Mouse (Mus musculus): Measurements from ENCODE around the gene Clcnkb. TPM values are rescaled to one million over a fixed set of nuclear protein-coding genes. Genes with fewer than 3 reads are reported as not detected.

Clcnkb gene
- polyA plus RNA-seq, 1 experiment from 2014 or later = not detected

DNA sequence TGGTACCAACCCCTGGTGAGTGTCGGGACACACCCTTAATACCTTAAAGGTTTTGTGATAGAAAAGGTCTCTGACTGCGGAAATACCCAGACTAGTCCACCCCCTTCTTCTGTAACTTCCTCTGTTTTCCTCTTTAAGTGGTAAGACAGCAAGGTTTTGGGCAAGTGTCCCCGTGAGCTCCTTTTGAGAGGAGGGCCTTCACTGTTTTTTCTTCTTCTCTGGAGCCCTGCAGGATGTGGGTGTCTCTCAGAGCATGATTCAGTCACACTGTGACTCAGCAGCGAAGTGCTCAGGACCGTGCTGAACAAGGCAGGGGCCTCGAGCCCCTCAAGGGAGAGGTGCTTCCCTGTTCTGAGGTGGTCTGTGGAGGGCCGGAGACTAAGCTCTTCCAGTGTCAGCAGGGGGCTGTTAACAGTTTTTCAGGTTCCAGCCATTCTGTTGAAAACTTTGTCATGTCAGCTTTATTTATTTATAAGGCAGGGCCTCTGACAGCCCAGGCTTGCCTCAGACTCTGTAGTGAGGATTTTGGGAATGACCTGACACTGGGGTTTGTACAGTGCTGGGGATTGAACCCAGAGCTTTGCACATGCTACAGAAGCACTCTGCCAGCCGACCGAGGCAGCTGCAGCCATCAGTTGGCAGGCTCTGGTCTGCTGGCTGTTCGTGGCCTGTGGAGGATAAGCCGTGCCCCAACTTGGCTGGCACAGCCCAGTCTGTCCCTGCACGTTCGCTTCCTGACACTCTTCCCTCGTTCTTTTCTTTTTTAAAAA, 39.0 kb upstream of the Clcnkb start:
- Histone ChIP-seq H3K4me1 (replicated peaks) (peaks cover 24% of the 10 kb centered on the region), H3K36me3 (replicated peaks) (peaks cover 3% of the 10 kb centered on the region; the same call in 1 of the 2 replicates), H3K27me3 (no peaks in the 10 kb centered on the region), H3K27ac (replicated peaks) (0 out of 2 replicates have a peak overlapping the region, but pooled peaks have one; percentile 24), H3K4me3 (replicated peaks) (no peak overlapping the region), H3K4me2 (no peak overlapping the region), H3K9me3 (replicated peaks) (no peaks in the 10 kb centered on the region), H3K9ac (no peak overlapping the region)
- WGBS (ENCODE audit: insufficient replicate concordance) = 50% methylated on average over 14 of the region's 14 CpGs
- ATAC-seq (ENCODE audit: insufficient read depth) = 0 out of 2 replicates have a peak, but pooled peaks have one; percentile 18

DNA sequence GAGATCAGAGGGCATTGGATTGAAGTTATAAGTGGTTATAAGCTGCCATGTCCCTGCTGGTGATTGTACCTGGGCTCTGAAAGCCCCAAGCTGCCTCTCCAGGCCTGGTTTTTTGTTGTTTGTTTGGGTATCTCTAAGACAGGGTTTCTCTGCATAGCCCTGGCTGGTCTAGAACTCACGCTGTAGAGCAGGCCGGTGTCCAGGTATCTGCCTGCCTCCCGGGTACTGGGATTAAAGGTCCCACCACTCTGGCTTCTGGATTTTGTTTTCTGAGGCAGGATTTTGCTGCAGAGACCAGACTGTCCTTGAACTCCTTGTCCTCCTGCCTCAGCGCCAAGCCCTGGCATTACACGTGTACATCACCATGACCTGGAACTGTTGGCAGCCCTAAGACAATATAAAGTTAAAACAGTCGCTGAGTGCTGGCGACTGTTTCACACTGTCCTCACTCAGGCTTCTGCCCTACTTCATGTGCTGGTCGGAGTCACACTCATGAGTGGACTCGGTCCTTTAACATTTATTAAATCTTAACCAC, 36.2 kb upstream of the Clcnkb start:
- 75% methylated on average over 9 of the region's 9 CpGs for WGBS (ENCODE audit: insufficient replicate concordance)
- Histone ChIP-seq H3K4me1 (replicated peaks) (peaks cover 15% of the 10 kb centered on the region; the same call in 1 of the 2 replicates), H3K27me3 (no peaks in the 10 kb centered on the region), H3K36me3 (replicated peaks) (peaks cover 18% of the 10 kb centered on the region), H3K27ac (replicated peaks) (no peak overlapping the region), H3K9me3 (replicated peaks) (no peaks in the 10 kb centered on the region), H3K9ac (no peak overlapping the region), H3K4me3 (replicated peaks) (no peak overlapping the region), H3K4me2 (no peak overlapping the region)
- ATAC-seq (ENCODE audit: insufficient read depth) = no peak

DNA sequence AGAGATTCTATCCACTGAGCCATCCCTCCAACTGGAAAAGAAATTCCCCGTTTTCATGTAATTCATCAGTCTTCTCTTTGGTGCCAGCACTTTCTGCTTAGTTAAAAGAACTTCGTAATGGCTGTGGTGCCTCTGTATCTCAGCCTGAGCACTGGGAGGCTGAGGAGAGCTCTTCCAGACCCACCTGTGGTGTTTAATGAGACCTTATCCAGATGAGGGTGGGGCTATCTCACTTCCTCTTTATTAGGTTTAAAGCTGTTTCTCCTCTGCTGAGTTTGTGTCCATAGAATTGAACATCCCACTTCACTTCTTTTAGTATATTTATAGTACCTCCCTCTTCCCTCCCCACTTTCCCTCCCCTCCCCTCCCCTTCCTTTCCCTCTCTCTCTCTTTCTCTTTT, 35.4 kb upstream of the Clcnkb start:
- WGBS (ENCODE audit: insufficient replicate concordance) = 67% methylated on average over 2 of the region's 2 CpGs
- Histone ChIP-seq H3K4me1 (replicated peaks) (peaks cover 19% of the 10 kb centered on the region; the same call in 1 of the 2 replicates), H3K36me3 (replicated peaks) (peaks cover 18% of the 10 kb centered on the region), H3K4me2 (no peak overlapping the region), H3K9me3 (replicated peaks) (no peaks in the 10 kb centered on the region), H3K4me3 (replicated peaks) (no peak overlapping the region), H3K9ac (no peak overlapping the region), H3K27ac (replicated peaks) (no peak overlapping the region), H3K27me3 (no peaks in the 10 kb centered on the region)
- ATAC-seq (ENCODE audit: insufficient read depth) = no peak

DNA sequence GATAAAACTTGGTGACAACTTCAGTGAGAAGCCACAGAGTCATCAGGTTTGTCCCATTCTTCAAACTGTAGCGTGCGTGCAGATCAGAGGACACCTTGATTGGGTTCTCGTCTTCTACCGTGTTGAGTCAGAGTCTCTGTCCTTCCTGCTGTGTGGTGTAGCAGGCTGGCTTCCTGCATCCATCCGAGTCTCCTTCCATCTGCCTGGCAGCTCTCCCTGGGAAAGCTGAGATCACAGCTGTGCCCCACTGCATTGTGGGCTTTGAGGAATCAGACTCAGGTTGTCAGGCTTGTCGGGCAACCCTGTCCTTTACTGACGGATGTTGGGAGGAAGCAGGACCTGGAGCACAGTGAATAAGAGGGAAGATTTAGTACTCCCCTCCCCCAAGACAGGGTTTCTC, 30.4 kb upstream of the Clcnkb start:
- no peak for ATAC-seq (ENCODE audit: insufficient read depth)
- no peak overlapping the region for H3K9ac ChIP-seq
- H3K27me3 ChIP-seq = no peaks in the 10 kb centered on the region
- peaks cover 26% of the 10 kb centered on the region for H3K4me1 ChIP-seq (replicated peaks)
- H3K27ac ChIP-seq (replicated peaks) = no peak overlapping the region
- WGBS (ENCODE audit: insufficient replicate concordance) = 66% methylated on average over 7 of the region's 7 CpGs
- peaks cover 18% of the 10 kb centered on the region for H3K36me3 ChIP-seq (replicated peaks)
- no peak overlapping the region for H3K4me3 ChIP-seq (replicated peaks)
- no peaks in the 10 kb centered on the region for H3K9me3 ChIP-seq (replicated peaks)
- no peak overlapping the region for H3K4me2 ChIP-seq

DNA sequence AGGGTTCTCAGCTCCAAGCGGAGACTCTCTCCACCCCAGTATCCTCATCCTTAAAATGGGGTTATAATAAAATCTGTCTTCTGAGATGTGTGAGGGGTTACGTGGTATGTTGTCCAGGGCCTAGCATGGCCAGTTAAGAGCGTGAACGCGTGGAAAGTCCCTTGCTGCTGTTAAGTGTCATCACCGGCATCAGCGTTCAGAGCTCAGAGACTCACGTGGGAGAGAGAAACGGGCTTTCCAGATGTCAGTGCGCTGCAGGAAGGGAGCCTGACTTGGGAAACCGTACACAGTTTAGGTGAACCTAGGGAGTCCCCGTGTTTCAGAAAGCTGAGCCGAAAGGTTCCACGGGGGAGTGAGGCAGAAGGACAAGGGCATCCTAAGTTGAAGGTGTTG, 29.5 kb upstream of the Clcnkb start:
- H3K27me3 ChIP-seq = no peaks in the 10 kb centered on the region
- peaks cover 18% of the 10 kb centered on the region for H3K36me3 ChIP-seq (replicated peaks)
- no peak for ATAC-seq (ENCODE audit: insufficient read depth)
- no peak overlapping the region for H3K27ac ChIP-seq (replicated peaks)
- WGBS (ENCODE audit: insufficient replicate concordance) = 19% methylated on average over 14 of the region's 14 CpGs
- peak overlapping the region; percentile 92 for H3K9ac ChIP-seq
- H3K4me2 ChIP-seq = peak overlapping the region; percentile 90
- H3K4me1 ChIP-seq (replicated peaks) = peaks cover 26% of the 10 kb centered on the region
- H3K9me3 ChIP-seq (replicated peaks) = no peaks in the 10 kb centered on the region
- H3K4me3 ChIP-seq (replicated peaks) = peak overlapping the region; percentile 99

- ATAC-seq (ENCODE audit: insufficient read depth) = peak; percentile 88
- Histone ChIP-seq H3K4me2 (peak within 1 kb of the TSS; percentile 90), H3K27me3 (no peaks in the 10 kb centered on the region), H3K36me3 (replicated peaks) (peaks cover 18% of the 10 kb centered on the region), H3K9ac (peak within 1 kb of the TSS; percentile 92), H3K4me3 (replicated peaks) (peak within 1 kb of the TSS; percentile 99), H3K4me1 (replicated peaks) (peaks cover 26% of the 10 kb centered on the region), H3K27ac (replicated peaks) (peak within 1 kb of the TSS; percentile 76), H3K9me3 (replicated peaks) (no peaks in the 10 kb centered on the region)
- under 1% methylated on average over 89 of the region's 102 CpGs for WGBS (ENCODE audit: insufficient replicate concordance)
Observed at GRCm38 (mm10) chr4:141444451-141445327, 28.9 kb upstream of the Clcnkb start, which contains the start of gene Zbtb17. TSS of gene Zbtb17 (plus strand) at chr4:141444654.

DNA sequence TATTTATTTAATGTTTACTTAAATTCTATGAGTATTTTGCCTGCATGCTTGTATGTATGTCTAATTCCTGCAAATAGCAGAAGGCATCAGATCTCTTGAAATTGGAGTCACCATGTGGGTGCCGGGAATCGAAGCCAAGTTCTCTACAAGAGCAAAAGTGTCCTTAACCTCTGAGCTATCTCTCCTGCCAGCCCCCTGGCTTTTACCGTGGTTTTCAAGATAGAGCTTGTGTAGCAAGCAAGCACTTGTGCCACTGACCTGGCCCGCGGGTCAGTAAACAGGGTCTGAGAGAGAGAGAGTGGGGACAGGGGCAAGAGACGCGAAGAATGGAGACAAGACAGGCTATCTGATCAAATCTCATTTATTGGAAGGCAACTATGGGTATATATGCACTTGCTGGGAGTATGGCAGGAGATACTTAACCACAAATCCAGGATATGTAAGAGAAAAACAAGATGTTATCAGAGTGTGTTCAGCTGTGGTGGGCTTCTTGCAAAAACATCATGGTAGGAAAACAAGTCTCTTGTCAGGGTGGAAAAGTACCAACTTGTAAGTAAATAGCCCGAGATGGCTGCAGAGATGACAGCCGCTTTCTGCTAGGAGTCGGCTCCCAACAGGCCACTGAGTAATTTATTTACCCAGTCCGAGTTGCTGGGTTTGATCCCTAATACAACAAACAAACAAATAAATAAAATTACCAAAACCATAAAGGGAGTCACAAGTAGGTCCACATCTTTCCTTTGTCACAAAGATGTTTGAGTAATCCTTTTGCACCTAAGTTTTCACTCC, 28.0 kb upstream of the Clcnkb start:
- 19% methylated on average over 11 of the region's 11 CpGs for WGBS (ENCODE audit: insufficient replicate concordance)
- Histone ChIP-seq H3K9me3 (replicated peaks) (no peaks in the 10 kb centered on the region), H3K4me1 (replicated peaks) (peaks cover 26% of the 10 kb centered on the region), H3K9ac (peak overlapping the region; percentile 92), H3K4me3 (replicated peaks) (peak overlapping the region; percentile 99), H3K4me2 (peak overlapping the region; percentile 90), H3K36me3 (replicated peaks) (peaks cover 12% of the 10 kb centered on the region), H3K27me3 (no peaks in the 10 kb centered on the region), H3K27ac (replicated peaks) (no peak overlapping the region)
- no peak for ATAC-seq (ENCODE audit: insufficient read depth)

DNA sequence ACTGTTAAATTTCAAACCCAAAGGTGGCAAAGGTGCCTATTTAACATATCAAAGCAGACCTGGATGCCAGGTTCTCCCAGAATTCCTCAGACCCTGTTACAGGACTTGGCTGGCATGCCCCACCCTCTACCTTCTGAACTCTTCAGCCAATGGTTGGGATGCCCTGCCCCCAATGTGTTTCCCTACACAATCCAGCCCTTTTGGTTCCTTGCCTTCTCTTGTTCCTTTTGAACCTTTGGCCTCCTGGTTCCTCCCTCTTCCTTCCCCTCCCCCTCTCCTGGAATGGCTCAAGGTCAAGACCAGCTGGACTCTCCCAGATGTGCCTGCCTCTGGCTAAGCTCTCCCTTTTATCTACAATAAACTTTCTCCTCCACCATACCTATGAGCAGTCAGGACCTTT, 25.1 kb upstream of the Clcnkb start:
- H3K4me3 ChIP-seq (replicated peaks) = no peak overlapping the region
- no peak overlapping the region for H3K27ac ChIP-seq (replicated peaks)
- no peak overlapping the region for H3K9ac ChIP-seq
- no peaks in the 10 kb centered on the region for H3K36me3 ChIP-seq (replicated peaks)
- H3K9me3 ChIP-seq (replicated peaks) = no peaks in the 10 kb centered on the region
- no peak overlapping the region for H3K4me2 ChIP-seq
- H3K4me1 ChIP-seq (replicated peaks) = peaks cover 19% of the 10 kb centered on the region
- ATAC-seq (ENCODE audit: insufficient read depth) = no peak
- H3K27me3 ChIP-seq = no peaks in the 10 kb centered on the region

DNA sequence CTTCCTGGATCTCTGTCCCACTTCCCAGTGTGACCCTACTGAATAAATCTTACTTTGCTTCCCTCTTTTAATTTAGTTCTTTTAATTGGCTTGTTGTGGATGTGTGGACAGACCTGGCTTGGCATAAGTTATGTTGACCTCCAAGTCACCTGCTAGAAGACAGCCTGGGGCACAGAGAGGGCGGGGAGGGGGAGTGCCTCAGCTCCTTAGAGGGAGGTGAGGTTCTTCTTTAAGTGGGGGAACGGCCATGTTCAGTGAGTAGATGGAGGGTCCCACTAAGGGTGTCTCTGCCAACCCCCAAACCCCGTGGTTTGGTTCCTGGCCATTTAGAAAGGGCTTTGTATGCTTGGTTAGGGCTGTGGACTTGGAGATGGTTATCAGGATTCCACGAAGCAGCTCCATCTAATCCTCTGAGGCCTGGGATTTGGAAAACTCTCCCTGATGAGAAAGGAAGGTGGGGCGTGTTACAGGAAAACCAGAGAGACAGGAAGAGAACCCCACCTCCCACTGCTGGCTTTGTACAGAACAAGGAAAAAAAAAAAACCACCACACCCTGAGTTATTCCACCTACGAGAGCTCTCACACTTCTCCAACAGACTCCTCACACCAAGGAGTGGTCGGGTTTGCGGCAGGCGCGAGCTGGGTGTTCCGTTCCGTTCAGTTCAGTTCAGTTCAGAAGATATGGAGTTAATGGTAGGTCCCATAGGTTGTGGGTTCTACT, 23.4 kb upstream of the Clcnkb start:
- H3K27ac ChIP-seq (replicated peaks) = no peak overlapping the region
- peaks cover 8% of the 10 kb centered on the region for H3K4me1 ChIP-seq (replicated peaks)
- no peaks in the 10 kb centered on the region for H3K9me3 ChIP-seq (replicated peaks)
- no peaks in the 10 kb centered on the region for H3K36me3 ChIP-seq (replicated peaks)
- WGBS (ENCODE audit: insufficient replicate concordance) = 66% methylated on average over 12 of the region's 12 CpGs
- no peak overlapping the region for H3K9ac ChIP-seq
- no peak overlapping the region for H3K4me2 ChIP-seq
- H3K27me3 ChIP-seq = no peaks in the 10 kb centered on the region
- no peak for ATAC-seq (ENCODE audit: insufficient read depth)
- H3K4me3 ChIP-seq (replicated peaks) = no peak overlapping the region

DNA sequence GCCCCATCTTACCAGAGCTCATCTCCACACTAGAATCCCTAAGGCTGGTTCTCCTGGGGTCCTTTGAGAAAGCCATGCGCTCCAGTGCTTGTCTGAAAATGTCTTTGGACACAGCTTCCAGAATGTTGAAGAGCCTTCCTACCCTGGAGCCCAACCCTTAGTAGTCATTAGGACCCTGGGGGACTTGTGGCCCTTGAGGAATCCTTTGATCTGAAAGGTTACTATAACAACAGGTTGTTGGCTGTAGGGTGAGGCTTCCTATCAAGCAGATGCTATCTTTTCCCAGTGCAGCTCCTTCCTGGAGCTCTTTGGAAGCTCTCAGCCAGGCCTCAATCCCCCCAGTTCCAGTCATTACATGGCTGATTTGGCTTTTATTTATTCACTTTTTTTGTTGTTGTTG, 20.2 kb upstream of the Clcnkb start, which contains the start of gene Srarp:
Gene Srarp, minus strand, starts transcription at position 132 of the 400 bp plus-strand sequence.
- no peaks in the 10 kb centered on the region for H3K36me3 ChIP-seq (replicated peaks)
- no peak within 1 kb of the TSS for H3K27ac ChIP-seq (replicated peaks)
- no peaks in the 10 kb centered on the region for H3K4me1 ChIP-seq (replicated peaks)
- no peak within 1 kb of the TSS for H3K4me3 ChIP-seq (replicated peaks)
- WGBS (ENCODE audit: insufficient replicate concordance) = 79% methylated on average over 1 of the region's 1 CpGs
- no peak within 1 kb of the TSS for H3K9ac ChIP-seq
- H3K4me2 ChIP-seq = no peak within 1 kb of the TSS
- no peak for ATAC-seq (ENCODE audit: insufficient read depth)
- H3K9me3 ChIP-seq (replicated peaks) = no peaks in the 10 kb centered on the region
- no peaks in the 10 kb centered on the region for H3K27me3 ChIP-seq

Data from liver, embryonic 15.5 days (tissue).